ENCODE assay signal across 8 mouse cellular contexts in the genomic region with DNA sequence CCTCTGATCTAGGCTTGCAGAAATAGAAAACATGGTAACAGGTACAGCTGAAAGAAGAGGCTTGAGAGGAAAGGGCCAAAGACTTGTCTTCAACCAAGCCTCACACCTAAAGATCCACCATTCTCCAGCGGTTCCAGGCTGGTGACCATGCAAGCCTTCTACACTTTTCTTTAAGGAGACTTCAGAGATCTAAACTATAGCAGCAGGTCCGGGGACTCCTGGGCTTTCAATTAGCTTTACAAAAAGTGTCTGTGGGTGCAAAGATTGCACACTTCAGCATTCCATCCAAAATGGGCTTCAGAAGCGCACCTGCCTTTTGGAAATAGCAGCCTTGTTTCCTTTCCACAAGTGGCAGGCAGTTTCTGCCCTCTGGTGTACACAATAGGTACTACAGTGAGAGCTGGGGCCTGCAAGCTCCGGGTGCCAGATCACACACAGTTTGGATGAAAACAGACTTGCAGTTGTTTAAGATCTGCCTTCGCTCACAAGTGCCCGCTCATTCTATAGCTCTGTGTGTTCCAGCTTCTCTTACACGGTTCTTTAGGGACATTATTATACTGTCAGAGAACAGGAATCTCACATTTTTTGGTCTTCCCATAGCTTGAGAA. TPM values are rescaled to one million over a fixed set of nuclear protein-coding genes. Genes with fewer than 3 reads are reported as not detected.
DNase-seq lines count a peak whose midpoint lies in the region; ATAC-seq and TF ChIP-seq lines count a peak whose summit lies in the region.

No protein-coding gene starts in this region.

- peak; percentile 54 for DNase-seq in adrenal gland, adult 8-10 months
- DNase-seq in embryonic facial prominence, embryonic 14.5 days (ENCODE audit: low spot score): peak; percentile 70
- peak; percentile 78 for DNase-seq in heart, embryonic 10.5 days (ENCODE audit: low spot score)
- peak; percentile 47 for DNase-seq in liver, adult 2 months (ENCODE audit: extremely low read depth, low read depth, low spot score)
- DNase-seq in testis, postnatal 14 days (ENCODE audit: low spot score): peak; percentile 32

- 39% methylated on average over 7 of the region's 7 CpGs for WGBS in embryonic facial prominence, embryonic 14.5 days
- 45% methylated on average over 7 of the region's 7 CpGs for WGBS in heart, embryonic 10.5 days
- 49% methylated on average over 7 of the region's 7 CpGs for WGBS in kidney, embryonic 15.5 days
- WGBS in liver, adult 2 months: 61% methylated on average over 7 of the region's 7 CpGs
- 50% methylated on average over 7 of the region's 7 CpGs for WGBS in neural tube, embryonic 12.5 days

- peak; percentile 33 for TF ChIP-seq CTCF in C2C12 (IDR thresholded peaks at IDR 0.05; ENCODE audit: control insufficient read depth, insufficient read depth, insufficient read length)
- peak; percentile 73 for TF ChIP-seq CTCF in liver, adult 2 months (IDR thresholded peaks at IDR 0.05; ENCODE audit: low read depth, low read length)

- H3K9me3 ChIP-seq in embryonic facial prominence, embryonic 14.5 days (ENCODE audit: control insufficient read depth, low read length): no peaks in the 10 kb centered on the region
- H3K9me3 ChIP-seq in heart, embryonic 10.5 days: no peaks in the 10 kb centered on the region
- H3K9me3 ChIP-seq in kidney, embryonic 15.5 days (replicated peaks): no peaks in the 10 kb centered on the region
- no peaks in the 10 kb centered on the region for H3K9me3 ChIP-seq in neural tube, embryonic 12.5 days

- TF ChIP-seq POLR2A in liver, adult 2 months (IDR thresholded peaks at IDR 0.05; ENCODE audit: extremely low read depth, insufficient read depth, low read length): no peak

- H3K27ac ChIP-seq in embryonic facial prominence, embryonic 14.5 days (replicated peaks; ENCODE audit: low read depth, low read length): no peak overlapping the region
- peak overlapping the region; percentile 74 for H3K27ac ChIP-seq in heart, embryonic 10.5 days
- no peak overlapping the region for H3K27ac ChIP-seq in kidney, embryonic 15.5 days
- H3K27ac ChIP-seq in liver, adult 2 months (replicated peaks; ENCODE audit: insufficient read depth, low read depth, low read length): no peak overlapping the region
- H3K27ac ChIP-seq in neural tube, embryonic 12.5 days: no peak overlapping the region

- H3K4me3 ChIP-seq in C2C12 (ENCODE audit: insufficient read depth, poor library complexity, severe bottlenecking): no peak overlapping the region
- H3K4me3 ChIP-seq in embryonic facial prominence, embryonic 14.5 days (ENCODE audit: low read depth, low read length): no peak overlapping the region
- peak overlapping the region; percentile 47 for H3K4me3 ChIP-seq in heart, embryonic 10.5 days
- no peak overlapping the region for H3K4me3 ChIP-seq in kidney, embryonic 15.5 days (replicated peaks)
- H3K4me3 ChIP-seq in liver, adult 2 months (ENCODE audit: insufficient read depth, low read depth, low read length): no peak overlapping the region
- no peak overlapping the region for H3K4me3 ChIP-seq in neural tube, embryonic 12.5 days

- H3K4me2 ChIP-seq in embryonic facial prominence, embryonic 14.5 days (ENCODE audit: low read depth, low read length): no peak overlapping the region
- H3K4me2 ChIP-seq in kidney, embryonic 15.5 days: no peak overlapping the region
- H3K4me2 ChIP-seq in neural tube, embryonic 12.5 days (replicated peaks): no peak overlapping the region

- H3ac ChIP-seq in C2C12 (ENCODE audit: control insufficient read depth, insufficient read length, low read depth): no peak overlapping the region

- H3K9ac ChIP-seq in embryonic facial prominence, embryonic 14.5 days (ENCODE audit: low read depth, low read length): no peak overlapping the region
- H3K9ac ChIP-seq in kidney, embryonic 15.5 days: no peak overlapping the region
- H3K9ac ChIP-seq in liver, adult 2 months (ENCODE audit: low read depth, low read length): no peak overlapping the region
- no peak overlapping the region for H3K9ac ChIP-seq in neural tube, embryonic 12.5 days

- peaks cover 1% of the 10 kb centered on the region for H3K79me3 ChIP-seq in C2C12 (ENCODE audit: low read depth)

- no peaks in the 10 kb centered on the region for H3K79me2 ChIP-seq in C2C12 (ENCODE audit: control insufficient read depth, insufficient read depth)
- no peaks in the 10 kb centered on the region for H3K79me2 ChIP-seq in liver, adult 2 months (ENCODE audit: control insufficient read depth, insufficient read depth, low read length)

- no peaks in the 10 kb centered on the region for H3K27me3 ChIP-seq in C2C12 (ENCODE audit: control insufficient read depth, insufficient read depth, insufficient read length)
- H3K27me3 ChIP-seq in embryonic facial prominence, embryonic 14.5 days (replicated peaks; ENCODE audit: control insufficient read depth, insufficient read depth, low read length): no peaks in the 10 kb centered on the region
- H3K27me3 ChIP-seq in heart, embryonic 10.5 days (ENCODE audit: insufficient read depth, poor library complexity, severe bottlenecking): no peaks in the 10 kb centered on the region
- no peaks in the 10 kb centered on the region for H3K27me3 ChIP-seq in kidney, embryonic 15.5 days
- H3K27me3 ChIP-seq in liver, adult 2 months (ENCODE audit: control insufficient read depth, insufficient read depth, low read length): no peaks in the 10 kb centered on the region
- H3K27me3 ChIP-seq in neural tube, embryonic 12.5 days (replicated peaks): no peaks in the 10 kb centered on the region

- H3K36me3 ChIP-seq in C2C12 (ENCODE audit: control insufficient read depth, insufficient read depth): peaks cover 59% of the 10 kb centered on the region
- H3K36me3 ChIP-seq in embryonic facial prominence, embryonic 14.5 days (ENCODE audit: control insufficient read depth, insufficient read depth, low read length): peaks cover 34% of the 10 kb centered on the region
- H3K36me3 ChIP-seq in heart, embryonic 10.5 days: peaks cover 33% of the 10 kb centered on the region
- peaks cover 38% of the 10 kb centered on the region for H3K36me3 ChIP-seq in kidney, embryonic 15.5 days
- H3K36me3 ChIP-seq in liver, adult 2 months (ENCODE audit: control insufficient read depth, insufficient read depth, low read length): peaks cover 37% of the 10 kb centered on the region
- peaks cover 25% of the 10 kb centered on the region for H3K36me3 ChIP-seq in neural tube, embryonic 12.5 days

- no peak for ATAC-seq in embryonic facial prominence, embryonic 14.5 days (ENCODE audit: low read depth)
- ATAC-seq in kidney, embryonic 15.5 days (replicated peaks; ENCODE audit: low FRiP score): 0 out of 2 replicates have a peak, but pooled peaks have one; percentile 29
- peak; percentile 44; the same call in 1 of the 2 replicates for ATAC-seq in neural tube, embryonic 12.5 days (ENCODE audit: low FRiP score, low read depth)

- H3K4me1 ChIP-seq in embryonic facial prominence, embryonic 14.5 days (ENCODE audit: control insufficient read depth, insufficient read depth, low read length): no peaks in the 10 kb centered on the region
- H3K4me1 ChIP-seq in heart, embryonic 10.5 days: peaks cover 5% of the 10 kb centered on the region; the same call in 1 of the 2 replicates
- H3K4me1 ChIP-seq in kidney, embryonic 15.5 days: no peaks in the 10 kb centered on the region
- no peaks in the 10 kb centered on the region for H3K4me1 ChIP-seq in liver, adult 2 months (ENCODE audit: control insufficient read depth, insufficient read depth, low read length)
- H3K4me1 ChIP-seq in neural tube, embryonic 12.5 days: no peaks in the 10 kb centered on the region

TF ChIP-seq in C2C12, 6 proteins besides CTCF, POLR2A, EP300 and RAD21:
- no peak for TF ChIP-seq MYOG (IDR thresholded peaks at IDR 0.05; ENCODE audit: control insufficient read depth, extremely low read depth, insufficient read length)
- no peak for TF ChIP-seq USF1 (IDR thresholded peaks at IDR 0.05; ENCODE audit: low read depth)
- no peak for TF ChIP-seq MAX (IDR thresholded peaks at IDR 0.05)
TF ChIP-seq in C2C12: peak in this region for 0.

RNA-seq across cellular contexts. Expression of a gene that starts 0.6 kb away (rescaled TPM):
- polyA plus RNA-seq in C2C12 (2012; fragmentation: generic; extraction: Trizol): 0.01 TPM
- under 1 TPM in 3 of 4 experiments, not detected in 1; 0.14 to 0.56 (median 0.28) TPM for total RNA-seq in adrenal gland, adult 8-10 months (2022)
- polyA plus RNA-seq in embryonic facial prominence, embryonic 14.5 days (2014; fragmentation: Nextera tagmentation; extraction: Ambion mirVana): 4.5 and 4.7 TPM in 2 replicates
- 11.5 and 20.7 TPM in 2 replicates for polyA plus RNA-seq in heart, embryonic 10.5 days (2016; fragmentation: Nextera tagmentation; extraction: Ambion mirVana)
- 0.17 and 0.24 TPM in 2 replicates for polyA plus RNA-seq in kidney, embryonic 15.5 days (2015; fragmentation: Nextera tagmentation; extraction: Ambion mirVana)
- not detected in 2 replicates for total RNA-seq in liver, adult 2 months (2014; rRNA removed)
- polyA plus RNA-seq in liver, adult 2 months (2012; rRNA removed): not detected in 2 replicates
- 0.09 and 0.15 TPM in 2 replicates for polyA plus RNA-seq in neural tube, embryonic 12.5 days (2016; fragmentation: Nextera tagmentation; extraction: Ambion mirVana)

RNA-seq across cellular contexts. Expression of a gene that starts 48.4 kb away (rescaled TPM):
- polyA plus RNA-seq in C2C12 (2012; fragmentation: generic; extraction: Trizol): 166 TPM
- total RNA-seq in adrenal gland, adult 8-10 months (2022): 100 to 1,000 TPM; 109 to 173 (median 167) TPM
- 115 and 127 TPM in 2 replicates for polyA plus RNA-seq in embryonic facial prominence, embryonic 14.5 days (2014; fragmentation: Nextera tagmentation; extraction: Ambion mirVana)
- 95.0 and 98.2 TPM in 2 replicates for polyA plus RNA-seq in heart, embryonic 10.5 days (2016; fragmentation: Nextera tagmentation; extraction: Ambion mirVana)
- polyA plus RNA-seq in kidney, embryonic 15.5 days (2015; fragmentation: Nextera tagmentation; extraction: Ambion mirVana): 102 and 105 TPM in 2 replicates
- 17.6 and 24.3 TPM in 2 replicates for total RNA-seq in liver, adult 2 months (2014; rRNA removed)
- polyA plus RNA-seq in liver, adult 2 months (2012; rRNA removed): 3.9 and 4.8 TPM in 2 replicates
- 159 and 186 TPM in 2 replicates for polyA plus RNA-seq in neural tube, embryonic 12.5 days (2016; fragmentation: Nextera tagmentation; extraction: Ambion mirVana)

Comparison
In these comparisons a context has a peak if more than half of its experiments do, and no peak if none do; other contexts are left out.
1. RNA of a gene that starts 48.4 kb away (polyA plus RNA-seq): 159 to 186 TPM in neural tube, embryonic 12.5 days, 166 TPM in C2C12 (single experiment), 115 to 127 TPM in embryonic facial prominence, embryonic 14.5 days, 102 to 105 TPM in kidney, embryonic 15.5 days and 95.0 to 98.2 TPM in heart, embryonic 10.5 days; 3.9 to 4.8 TPM in liver, adult 2 months; every median in the first group is over 10 times any median in the second.
2. Peak in every context shown above with its lines, with median percentiles within 50 percentile points of each other: DNase-seq.